Mouse (Mus musculus) layer of hippocampus, adult 8-10 months (tissue): ENCODE data around the gene Eif2ak4. TPM values are rescaled to one million over a fixed set of nuclear protein-coding genes. Genes with fewer than 3 reads are reported as not detected.
A peak's percentile ranks its signal among the peaks of the same experiment; 100 is the strongest.

Source experiments
- DNase-seq, 2 experiments: peaks; one replicate each; pipeline ENCODE4 v3.0.0; 2022; ENCODE audit warnings: low spot score in 2 of 2
- total RNA-seq, 4 experiments: library from RNA; stranded (reverse); gene quantifications; 2 replicates each; pipeline ENCODE4 v1.2.4; 2022

Eif2ak4 gene
- 10 to 100 TPM; 24.1 to 30.1 (median 26.8) TPM for total RNA-seq

- DNase-seq: peak; percentile 98 to 99
Observed at GRCm38 (mm10) chr2:118388341-118389335, at the start of gene Eif2ak4. Eif2ak4 (plus strand) TSS chr2:118388618.

DNA sequence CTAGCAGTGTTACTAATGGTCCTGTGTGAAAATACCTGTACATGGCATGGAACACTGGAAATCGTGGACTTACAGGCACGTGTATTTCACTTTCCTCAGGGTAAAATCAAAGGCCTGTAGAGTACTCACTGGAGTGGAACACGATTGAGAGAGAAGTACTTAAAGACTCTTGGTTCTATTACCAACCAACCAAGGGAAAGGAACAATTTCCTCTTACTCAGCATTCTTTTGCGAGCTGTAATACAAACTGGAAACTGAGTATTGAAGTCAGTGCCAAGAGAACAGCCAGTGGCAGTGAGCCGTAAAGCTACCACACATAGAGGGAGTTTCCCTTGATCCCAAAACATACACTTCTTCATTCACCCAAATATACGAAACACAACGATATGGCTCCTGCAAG lies 47.1 kb upstream of the Eif2ak4 start:
- no peak for DNase-seq

GRCm38 (mm10) chr2:118343897-118344296 lies 44.5 kb upstream of the Eif2ak4 start:
- no peak for DNase-seq

GRCm38 (mm10) chr2:118345535-118345934 lies 42.9 kb upstream of the Eif2ak4 start:
- DNase-seq: no peak

DNA sequence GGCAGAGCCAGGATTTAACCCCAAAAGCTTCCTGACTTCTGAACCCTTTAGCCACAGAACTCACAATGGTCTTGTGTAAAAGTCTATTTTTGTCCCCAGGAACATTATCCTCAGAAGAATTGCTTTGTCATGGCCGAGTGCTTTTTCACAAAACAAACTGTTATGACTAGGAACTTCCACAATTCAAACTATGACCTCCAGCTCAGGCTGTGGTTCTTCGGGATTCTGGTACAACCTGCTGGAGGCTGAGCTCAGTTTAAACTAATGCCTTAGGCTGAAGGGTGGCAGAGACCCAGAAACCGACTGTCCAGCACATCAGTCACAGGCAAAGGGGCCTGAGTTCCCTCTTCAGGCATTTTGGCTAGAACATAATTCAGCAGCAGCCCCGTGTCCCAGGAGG lies 34.9 kb upstream of the Eif2ak4 start:
- no peak for DNase-seq

GRCm38 (mm10) chr2:118353916-118354403 lies 34.5 kb upstream of the Eif2ak4 start:
- DNase-seq: no peak

DNA sequence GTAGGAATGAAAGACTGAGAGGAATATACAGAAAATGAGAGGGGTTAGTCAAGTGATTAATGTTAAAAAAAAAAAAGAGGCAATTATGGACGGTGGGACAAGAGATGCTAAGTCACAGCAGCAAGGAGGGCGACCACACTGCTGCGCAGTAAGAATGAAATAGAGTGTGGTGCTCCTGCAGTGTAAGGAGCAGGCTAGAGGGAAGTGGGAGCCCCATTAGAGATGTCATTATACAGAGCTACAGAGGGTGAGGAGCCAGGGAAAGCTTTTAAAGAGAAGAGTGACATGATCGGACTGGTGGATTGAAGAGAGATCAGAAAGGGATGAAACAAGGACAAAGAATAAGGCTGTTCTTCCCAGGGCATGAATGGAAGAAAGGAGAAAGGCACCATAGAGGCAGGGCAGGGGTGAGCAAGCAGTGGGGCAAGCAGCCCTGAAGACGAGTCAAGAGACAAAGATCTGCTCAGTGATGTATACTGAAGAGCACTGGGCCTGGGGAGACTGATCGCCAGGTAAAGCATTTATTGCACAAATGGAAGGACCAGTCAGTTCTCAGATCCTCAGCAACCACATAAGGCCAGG lies 33.2 kb upstream of the Eif2ak4 start:
- no peak for DNase-seq

GRCm38 (mm10) chr2:118371841-118372240 lies 16.6 kb upstream of the Eif2ak4 start:
- DNase-seq: no peak

GRCm38 (mm10) chr2:118372561-118372900 lies 15.9 kb upstream of the Eif2ak4 start:
- no peak for DNase-seq

- peak; percentile 35 to 38 for DNase-seq
Observed at GRCm38 (mm10) chr2:118372901-118373571, 15.4 kb upstream of the Eif2ak4 start, which contains the start of gene Gpr176. Gpr176 (minus strand) TSS chr2:118373419.

GRCm38 (mm10) chr2:118373572-118374279 lies 14.7 kb upstream of the Eif2ak4 start:
- peak; percentile 89 to 90 for DNase-seq

GRCm38 (mm10) chr2:118375522-118375921 lies 12.9 kb upstream of the Eif2ak4 start:
- DNase-seq: no peak

- no peak for DNase-seq
Observed at GRCm38 (mm10) chr2:118375931-118376330, 12.5 kb upstream of the Eif2ak4 start.

DNA sequence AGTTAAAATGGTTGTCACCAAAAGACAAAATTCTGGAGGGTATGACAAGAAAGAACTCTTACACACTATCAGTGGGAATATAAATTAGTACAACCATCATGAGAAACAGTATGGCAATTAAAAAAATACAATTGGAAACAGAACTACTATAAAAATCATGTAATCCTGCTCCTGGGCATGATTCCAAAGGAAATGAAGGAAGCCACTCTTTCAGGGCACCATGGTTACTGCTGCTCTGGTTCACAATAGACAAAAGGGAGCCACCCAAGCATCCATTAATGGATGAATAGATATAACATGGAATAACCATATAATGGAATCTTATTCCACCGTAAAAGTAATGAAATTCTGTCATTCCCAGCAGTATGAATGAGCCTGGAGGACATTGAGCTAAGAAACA lies 8.7 kb upstream of the Eif2ak4 start:
- DNase-seq: no peak

DNA sequence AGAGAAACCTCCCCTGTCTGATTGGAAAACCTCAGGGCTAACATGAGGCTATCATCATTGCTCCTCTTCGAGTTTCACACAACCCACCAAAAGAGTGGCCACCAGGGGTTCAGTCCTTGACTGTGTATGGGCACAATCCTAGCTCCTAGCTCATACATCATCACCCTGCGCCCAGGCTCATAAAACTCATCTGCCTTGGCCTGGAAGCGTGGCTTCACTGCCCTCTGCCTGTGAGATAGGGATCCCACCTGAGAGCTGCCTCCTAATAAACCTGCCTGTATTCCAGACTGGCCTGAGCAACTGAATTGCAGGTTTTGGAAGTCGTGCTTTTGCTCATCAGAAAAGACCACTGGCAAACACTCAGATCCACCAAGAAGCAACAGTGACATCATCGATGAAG lies 5.0 kb upstream of the Eif2ak4 start:
- DNase-seq: no peak

DNA sequence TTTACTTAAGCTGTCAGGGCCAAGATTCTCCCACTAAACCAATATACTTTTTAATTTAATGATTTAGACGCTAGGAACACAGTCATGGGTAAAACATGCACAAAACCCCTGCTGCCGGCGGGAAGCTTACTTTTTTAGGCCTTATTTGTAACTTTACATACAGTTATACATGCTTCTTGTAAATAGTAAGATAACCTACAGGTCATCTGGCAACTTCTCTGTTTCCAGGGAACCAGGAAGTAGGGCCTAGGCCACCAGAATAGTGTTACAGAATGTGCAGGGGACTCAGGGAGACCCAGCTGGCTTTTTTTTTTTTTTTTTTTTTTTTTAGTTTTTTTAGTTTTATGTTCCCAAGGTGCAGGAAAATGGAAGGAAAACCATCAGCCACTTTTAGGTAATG lies 1.2 kb downstream of the Eif2ak4 start:
- DNase-seq: no peak

DNA sequence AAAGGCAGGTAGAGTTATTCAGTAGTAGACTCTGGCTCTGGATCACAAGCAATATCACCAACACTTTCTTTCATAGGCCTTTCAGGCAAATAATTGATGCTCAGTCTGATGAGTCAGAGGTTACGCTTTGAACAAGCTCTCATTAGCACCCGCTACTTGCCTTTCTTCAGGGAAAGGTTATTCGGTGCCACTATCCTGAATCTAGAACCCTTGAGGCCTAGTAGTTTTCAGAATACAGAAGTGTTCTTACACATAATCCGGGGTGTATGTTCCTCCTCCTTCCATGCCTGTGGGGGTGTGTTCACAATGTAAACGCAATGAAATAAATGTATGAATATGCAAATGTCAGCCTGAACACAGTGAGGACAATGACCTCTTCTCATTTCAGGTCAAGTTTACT lies 1.7 kb downstream of the Eif2ak4 start:
- no peak for DNase-seq

GRCm38 (mm10) chr2:118391201-118391600 lies 2.8 kb downstream of the Eif2ak4 start:
- DNase-seq: no peak

GRCm38 (mm10) chr2:118399751-118400150 lies 11.3 kb downstream of the Eif2ak4 start:
- DNase-seq: no peak

GRCm38 (mm10) chr2:118401834-118402727 lies 13.7 kb downstream of the Eif2ak4 start:
- no peak for DNase-seq
